Mouse (Mus musculus): ENCODE measurements around the gene Ccdc158. TPM values are rescaled to one million over a fixed set of nuclear protein-coding genes. Genes with fewer than 3 reads are reported as not detected.

Ccdc158 gene
- total RNA-seq, 2 experiments from 2014 or later: 0.46 to 0.92 TPM

- no peak for DNase-seq (ENCODE audit: low spot score in 2 of 2)
Measured at GRCm38 (mm10) chr5:92688124-92688523, 13.1 kb upstream of the Ccdc158 start.

- no peak for DNase-seq (ENCODE audit: low spot score in 2 of 2)
Measured at GRCm38 (mm10) chr5:92684715-92685460, 9.8 kb upstream of the Ccdc158 start.

GRCm38 (mm10) chr5:92683871-92684475 is 8.9 kb upstream of the Ccdc158 start:
- no peak for DNase-seq (ENCODE audit: low spot score in 2 of 2)

GRCm38 (mm10) chr5:92683351-92683807 is 8.3 kb upstream of the Ccdc158 start, which contains the start of gene Shroom3:
Gene Shroom3, plus strand, starts transcription at chr5:92683435.
- DNase-seq (ENCODE audit: low spot score in 2 of 2): no peak

GRCm38 (mm10) chr5:92682621-92683348 is 7.7 kb upstream of the Ccdc158 start:
- DNase-seq (ENCODE audit: low spot score in 2 of 2): no peak

GRCm38 (mm10) chr5:92681861-92682260 is 6.8 kb upstream of the Ccdc158 start:
- no peak for DNase-seq (ENCODE audit: low spot score in 2 of 2)

GRCm38 (mm10) chr5:92679441-92679840 is 4.4 kb upstream of the Ccdc158 start:
- peak; percentile 32 to 78 for DNase-seq (ENCODE audit: low spot score in 2 of 2)

GRCm38 (mm10) chr5:92675574-92675920 is 476 bp upstream of the Ccdc158 start:
- DNase-seq (ENCODE audit: low spot score in 2 of 2): no peak

GRCm38 (mm10) chr5:92666860-92667259 is 8.2 kb downstream of the Ccdc158 start:
- no peak for DNase-seq (ENCODE audit: low spot score in 2 of 2)

- DNase-seq (ENCODE audit: low spot score in 2 of 2): no peak
Measured at GRCm38 (mm10) chr5:92664321-92664720, 10.8 kb downstream of the Ccdc158 start.

- peak; percentile 46 to 85 for DNase-seq (ENCODE audit: low spot score in 2 of 2)
Measured at GRCm38 (mm10) chr5:92656256-92656655, 18.8 kb downstream of the Ccdc158 start.

GRCm38 (mm10) chr5:92640861-92641260 is 34.2 kb downstream of the Ccdc158 start:
- no peak for DNase-seq (ENCODE audit: low spot score in 2 of 2)

GRCm38 (mm10) chr5:92635891-92636290 is 39.2 kb downstream of the Ccdc158 start:
- no peak for DNase-seq (ENCODE audit: low spot score in 2 of 2)

- no peak for DNase-seq (ENCODE audit: low spot score in 2 of 2)
Measured at GRCm38 (mm10) chr5:92634916-92635315, 40.2 kb downstream of the Ccdc158 start.

- no peak for DNase-seq (ENCODE audit: low spot score in 2 of 2)
Measured at GRCm38 (mm10) chr5:92633526-92633925, 41.5 kb downstream of the Ccdc158 start.

- DNase-seq (ENCODE audit: low spot score in 2 of 2): no peak
Measured at GRCm38 (mm10) chr5:92627896-92628295, 47.2 kb downstream of the Ccdc158 start.

GRCm38 (mm10) chr5:92621883-92622282 is 53.2 kb downstream of the Ccdc158 start:
- DNase-seq (ENCODE audit: low spot score in 2 of 2): no peak

GRCm38 (mm10) chr5:92612756-92613155 is 62.3 kb downstream of the Ccdc158 start:
- DNase-seq (ENCODE audit: low spot score in 2 of 2): no peak

GRCm38 (mm10) chr5:92607492-92608229 is 67.4 kb downstream of the Ccdc158 start:
- no peak for DNase-seq (ENCODE audit: low spot score in 2 of 2)

GRCm38 (mm10) chr5:92604452-92605247 is 70.4 kb downstream of the Ccdc158 start:
- no peak for DNase-seq (ENCODE audit: low spot score in 2 of 2)
